Mouse (Mus musculus): ENCODE measurements around the gene Tdgf1.

DNA sequence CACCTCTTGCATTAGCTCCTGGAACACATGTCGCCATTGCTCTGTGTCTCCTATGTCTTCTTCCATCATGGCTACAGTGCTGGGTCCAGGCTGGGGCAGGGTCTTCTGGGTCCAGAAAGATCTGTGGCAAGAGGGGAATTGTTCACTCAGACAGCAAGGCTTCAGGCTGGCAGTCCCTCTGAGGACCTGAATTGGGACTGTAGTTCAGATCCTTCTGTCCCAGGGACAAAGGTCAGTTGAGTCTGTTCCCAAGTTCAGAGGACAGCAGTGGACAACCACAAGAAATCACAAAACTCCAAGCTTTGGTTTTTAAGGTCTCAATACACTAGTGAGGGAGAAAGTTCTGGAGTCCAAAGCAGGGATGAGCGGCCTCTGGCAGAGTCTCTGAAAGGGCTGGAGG lies 43.6 kb upstream of the Tdgf1 start:
- TF ChIP-seq MYB (IDR thresholded peaks at IDR 0.05; ENCODE audit: low read depth, low read length): no peak
- no peak for TF ChIP-seq BHLHE40 (IDR thresholded peaks at IDR 0.05; ENCODE audit: borderline replicate concordance, low read depth, low read length)

Measured in MEL (cell line).